Mouse (Mus musculus): Measurements from ENCODE around the gene Serac1. TPM values are rescaled to one million over a fixed set of nuclear protein-coding genes. Genes with fewer than 3 reads are reported as not detected.

Gene Serac1
- polyA plus RNA-seq, 1 experiment from 2014 or later: 4.9 TPM

GRCm38 (mm10) chr17:6014985-6015384 is 64.6 kb downstream of the Serac1 start:
- H3K4me1 ChIP-seq: peaks cover 32% of the 10 kb centered on the region
- H3K27me3 ChIP-seq (ENCODE audit: insufficient read depth, poor library complexity, severe bottlenecking): no peaks in the 10 kb centered on the region
- no peaks in the 10 kb centered on the region for H3K36me3 ChIP-seq
- H3K27ac ChIP-seq: no peak overlapping the region
- 82% methylated on average over 4 of the region's 4 CpGs for WGBS
- no peak for DNase-seq (ENCODE audit: low spot score)
- H3K4me3 ChIP-seq: no peak overlapping the region
- no peaks in the 10 kb centered on the region for H3K9me3 ChIP-seq

- no peaks in the 10 kb centered on the region for H3K9me3 ChIP-seq
- H3K27me3 ChIP-seq (ENCODE audit: insufficient read depth, poor library complexity, severe bottlenecking): no peaks in the 10 kb centered on the region
- 73% methylated on average over 4 of the region's 4 CpGs for WGBS
- H3K4me3 ChIP-seq: no peak overlapping the region
- H3K27ac ChIP-seq: no peak overlapping the region
- no peak for DNase-seq (ENCODE audit: low spot score)
- H3K36me3 ChIP-seq: 0 out of 2 replicates have a peak, but pooled peaks cover 3% of the 10 kb centered on the region
- H3K4me1 ChIP-seq: peaks cover 29% of the 10 kb centered on the region
Measured at GRCm38 (mm10) chr17:6013079-6013478, 66.5 kb downstream of the Serac1 start.

- Histone ChIP-seq H3K9me3 (no peaks in the 10 kb centered on the region), H3K36me3 (0 out of 2 replicates have a peak, but pooled peaks cover 3% of the 10 kb centered on the region), H3K27me3 (ENCODE audit: insufficient read depth, poor library complexity, severe bottlenecking) (no peaks in the 10 kb centered on the region), H3K4me3 (no peak overlapping the region), H3K27ac (no peak overlapping the region), H3K4me1 (peaks cover 36% of the 10 kb centered on the region)
- WGBS: 86% methylated on average over 4 of the region's 4 CpGs
- no peak for DNase-seq (ENCODE audit: low spot score)
Measured at GRCm38 (mm10) chr17:6009606-6010005, 69.9 kb downstream of the Serac1 start.

GRCm38 (mm10) chr17:6008590-6008989 is 71.0 kb downstream of the Serac1 start:
- Histone ChIP-seq H3K4me3 (no peak overlapping the region), H3K9me3 (no peaks in the 10 kb centered on the region), H3K36me3 (0 out of 2 replicates have a peak, but pooled peaks cover 3% of the 10 kb centered on the region), H3K27me3 (ENCODE audit: insufficient read depth, poor library complexity, severe bottlenecking) (no peaks in the 10 kb centered on the region), H3K4me1 (peaks cover 33% of the 10 kb centered on the region), H3K27ac (no peak overlapping the region)
- WGBS: 68% methylated on average over 11 of the region's 11 CpGs
- no peak for DNase-seq (ENCODE audit: low spot score)

- Histone ChIP-seq H3K27me3 (ENCODE audit: insufficient read depth, poor library complexity, severe bottlenecking) (no peaks in the 10 kb centered on the region), H3K4me3 (no peak overlapping the region), H3K36me3 (0 out of 2 replicates have a peak, but pooled peaks cover 3% of the 10 kb centered on the region), H3K27ac (no peak overlapping the region), H3K4me1 (peaks cover 29% of the 10 kb centered on the region), H3K9me3 (no peaks in the 10 kb centered on the region)
- WGBS: 89% methylated on average over 9 of the region's 9 CpGs
- no peak for DNase-seq (ENCODE audit: low spot score)
Measured at GRCm38 (mm10) chr17:6007902-6008301, 71.6 kb downstream of the Serac1 start.

- H3K4me1 ChIP-seq: peaks cover 29% of the 10 kb centered on the region
- 0 out of 2 replicates have a peak, but pooled peaks cover 3% of the 10 kb centered on the region for H3K36me3 ChIP-seq
- no peak for DNase-seq (ENCODE audit: low spot score)
- no peak overlapping the region for H3K4me3 ChIP-seq
- H3K27me3 ChIP-seq (ENCODE audit: insufficient read depth, poor library complexity, severe bottlenecking): no peaks in the 10 kb centered on the region
- H3K27ac ChIP-seq: no peak overlapping the region
- H3K9me3 ChIP-seq: no peaks in the 10 kb centered on the region
- 88% methylated on average over 5 of the region's 5 CpGs for WGBS
Measured at GRCm38 (mm10) chr17:6007101-6007780, 72.3 kb downstream of the Serac1 start.

GRCm38 (mm10) chr17:6005638-6006471 is 73.7 kb downstream of the Serac1 start:
- H3K36me3 ChIP-seq: 0 out of 2 replicates have a peak, but pooled peaks cover 3% of the 10 kb centered on the region
- no peaks in the 10 kb centered on the region for H3K27me3 ChIP-seq (ENCODE audit: insufficient read depth, poor library complexity, severe bottlenecking)
- 41% methylated on average over 14 of the region's 14 CpGs for WGBS
- no peaks in the 10 kb centered on the region for H3K9me3 ChIP-seq
- peak overlapping the region; percentile 33; the same call in 1 of the 2 replicates for H3K4me3 ChIP-seq
- peaks cover 29% of the 10 kb centered on the region for H3K4me1 ChIP-seq
- peak overlapping the region; percentile 76 for H3K27ac ChIP-seq
- DNase-seq (ENCODE audit: low spot score): no peak

- H3K4me1 ChIP-seq: peaks cover 29% of the 10 kb centered on the region
- DNase-seq (ENCODE audit: low spot score): no peak
Measured at GRCm38 (mm10) chr17:6005246-6005637, 74.3 kb downstream of the Serac1 start.

GRCm38 (mm10) chr17:6003661-6004060 is 75.9 kb downstream of the Serac1 start:
- no peak for DNase-seq (ENCODE audit: low spot score)
- Histone ChIP-seq H3K4me3 (no peak overlapping the region), H3K4me1 (peaks cover 32% of the 10 kb centered on the region), H3K9me3 (no peaks in the 10 kb centered on the region), H3K27me3 (ENCODE audit: insufficient read depth, poor library complexity, severe bottlenecking) (no peaks in the 10 kb centered on the region), H3K36me3 (no peaks in the 10 kb centered on the region), H3K27ac (peak overlapping the region; percentile 53; the same call in 1 of the 2 replicates)
- 68% methylated on average over 6 of the region's 6 CpGs for WGBS

More at GRCm38 (mm10) chr17:6005246-6005637, 74.3 kb downstream of the Serac1 start:
- WGBS: 11% methylated on average over 12 of the region's 14 CpGs
- Histone ChIP-seq H3K27ac (peak overlapping the region; percentile 76; the same call in 1 of the 2 replicates), H3K36me3 (0 out of 2 replicates have a peak, but pooled peaks cover 3% of the 10 kb centered on the region), H3K9me3 (no peaks in the 10 kb centered on the region), H3K27me3 (ENCODE audit: insufficient read depth, poor library complexity, severe bottlenecking) (no peaks in the 10 kb centered on the region), H3K4me3 (peak overlapping the region; percentile 33; the same call in 1 of the 2 replicates)

- Histone ChIP-seq H3K27ac (no peak overlapping the region), H3K27me3 (ENCODE audit: insufficient read depth, poor library complexity, severe bottlenecking) (no peaks in the 10 kb centered on the region), H3K4me1 (peaks cover 40% of the 10 kb centered on the region), H3K36me3 (no peaks in the 10 kb centered on the region), H3K9me3 (no peaks in the 10 kb centered on the region), H3K4me3 (no peak overlapping the region)
- DNase-seq (ENCODE audit: low spot score): no peak
- 94% methylated on average over 6 of the region's 6 CpGs for WGBS
Measured at GRCm38 (mm10) chr17:6002563-6002962, 77.0 kb downstream of the Serac1 start.

GRCm38 (mm10) chr17:6001836-6002235 is 77.7 kb downstream of the Serac1 start:
- no peaks in the 10 kb centered on the region for H3K36me3 ChIP-seq
- WGBS: 82% methylated on average over 7 of the region's 7 CpGs
- H3K4me1 ChIP-seq: peaks cover 43% of the 10 kb centered on the region
- H3K27me3 ChIP-seq (ENCODE audit: insufficient read depth, poor library complexity, severe bottlenecking): no peaks in the 10 kb centered on the region
- no peak overlapping the region for H3K4me3 ChIP-seq
- H3K9me3 ChIP-seq: no peaks in the 10 kb centered on the region
- H3K27ac ChIP-seq: peak overlapping the region; percentile 26; the same call in 1 of the 2 replicates
- no peak for DNase-seq (ENCODE audit: low spot score)

GRCm38 (mm10) chr17:6001389-6001788 is 78.2 kb downstream of the Serac1 start:
- no peaks in the 10 kb centered on the region for H3K9me3 ChIP-seq
- H3K4me1 ChIP-seq: peaks cover 45% of the 10 kb centered on the region
- no peaks in the 10 kb centered on the region for H3K36me3 ChIP-seq
- DNase-seq (ENCODE audit: low spot score): no peak
- H3K4me3 ChIP-seq: no peak overlapping the region
- 81% methylated on average over 6 of the region's 6 CpGs for WGBS
- H3K27ac ChIP-seq: 0 out of 2 replicates have a peak overlapping the region, but pooled peaks have one; percentile 26
- no peaks in the 10 kb centered on the region for H3K27me3 ChIP-seq (ENCODE audit: insufficient read depth, poor library complexity, severe bottlenecking)

GRCm38 (mm10) chr17:6000864-6001319 is 78.6 kb downstream of the Serac1 start:
- WGBS: 90% methylated on average over 8 of the region's 8 CpGs
- Histone ChIP-seq H3K27me3 (ENCODE audit: insufficient read depth, poor library complexity, severe bottlenecking) (no peaks in the 10 kb centered on the region), H3K36me3 (no peaks in the 10 kb centered on the region), H3K4me1 (peaks cover 44% of the 10 kb centered on the region), H3K4me3 (no peak overlapping the region), H3K27ac (no peak overlapping the region), H3K9me3 (no peaks in the 10 kb centered on the region)
- no peak for DNase-seq (ENCODE audit: low spot score)
